Mouse (Mus musculus): ENCODE measurements around the gene Elp4.

DNA sequence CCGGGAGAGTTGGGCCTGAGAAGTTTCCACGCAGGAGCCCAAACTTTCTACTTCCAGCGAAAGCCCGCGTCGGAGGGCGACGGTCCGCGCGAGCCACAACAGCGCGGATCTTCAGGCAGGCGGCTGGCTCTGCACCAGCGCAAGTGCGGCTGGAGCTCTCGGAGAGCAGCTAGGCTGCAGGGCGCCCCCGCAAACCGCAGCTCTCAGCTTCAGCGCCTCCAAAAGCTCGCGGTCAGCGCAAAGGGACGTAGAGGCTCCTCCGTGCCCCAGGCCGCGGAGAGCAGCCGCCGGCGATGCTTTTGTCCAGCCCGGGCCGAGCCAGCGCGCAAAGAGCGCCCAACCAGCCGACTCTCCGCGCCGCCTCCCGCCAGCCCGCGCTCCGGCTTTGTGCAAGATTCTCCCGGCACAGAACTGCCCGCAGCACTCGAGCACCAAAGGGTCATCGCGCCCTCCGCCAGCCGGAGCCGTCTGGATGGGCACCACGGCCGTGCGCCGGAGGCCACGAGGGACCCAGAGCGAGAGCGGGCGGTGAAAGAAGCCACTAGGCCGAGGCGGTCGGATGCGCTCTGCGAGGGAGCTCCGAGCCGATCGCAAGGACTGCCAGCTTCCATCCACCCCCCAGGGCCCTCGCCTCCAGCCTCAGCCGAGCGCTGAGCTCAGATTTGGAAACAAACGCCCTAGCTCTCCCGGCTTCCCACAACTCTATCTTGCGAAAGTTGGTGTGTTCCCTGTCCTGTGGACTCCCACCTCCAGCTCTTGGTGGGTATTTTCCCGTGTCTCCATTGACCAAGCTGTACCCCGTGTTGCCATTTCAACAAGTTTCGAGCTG is 228.1 kb downstream of the Elp4 start:
- no peak for TF ChIP-seq CTCF (IDR thresholded peaks at IDR 0.05)
- no peak for TF ChIP-seq EP300 (IDR thresholded peaks at IDR 0.05)
